Mouse (Mus musculus): Measurements from ENCODE around the gene Rnase13. TPM values are rescaled to one million over a fixed set of nuclear protein-coding genes. Genes with fewer than 3 reads are reported as not detected.

Gene Rnase13
- total RNA-seq, 2 experiments from 2014 or later: not detected

GRCm38 (mm10) chr14:51913960-51914762 lies 8.4 kb downstream of the Rnase13 start, which contains the start of gene Ndrg2:
TSS of gene Ndrg2 (minus strand) at chr14:51914158.
- intact Hi-C loops (cut with DNase I): no loop called here
- DNase-seq: peak; percentile 84 to 87

DNA sequence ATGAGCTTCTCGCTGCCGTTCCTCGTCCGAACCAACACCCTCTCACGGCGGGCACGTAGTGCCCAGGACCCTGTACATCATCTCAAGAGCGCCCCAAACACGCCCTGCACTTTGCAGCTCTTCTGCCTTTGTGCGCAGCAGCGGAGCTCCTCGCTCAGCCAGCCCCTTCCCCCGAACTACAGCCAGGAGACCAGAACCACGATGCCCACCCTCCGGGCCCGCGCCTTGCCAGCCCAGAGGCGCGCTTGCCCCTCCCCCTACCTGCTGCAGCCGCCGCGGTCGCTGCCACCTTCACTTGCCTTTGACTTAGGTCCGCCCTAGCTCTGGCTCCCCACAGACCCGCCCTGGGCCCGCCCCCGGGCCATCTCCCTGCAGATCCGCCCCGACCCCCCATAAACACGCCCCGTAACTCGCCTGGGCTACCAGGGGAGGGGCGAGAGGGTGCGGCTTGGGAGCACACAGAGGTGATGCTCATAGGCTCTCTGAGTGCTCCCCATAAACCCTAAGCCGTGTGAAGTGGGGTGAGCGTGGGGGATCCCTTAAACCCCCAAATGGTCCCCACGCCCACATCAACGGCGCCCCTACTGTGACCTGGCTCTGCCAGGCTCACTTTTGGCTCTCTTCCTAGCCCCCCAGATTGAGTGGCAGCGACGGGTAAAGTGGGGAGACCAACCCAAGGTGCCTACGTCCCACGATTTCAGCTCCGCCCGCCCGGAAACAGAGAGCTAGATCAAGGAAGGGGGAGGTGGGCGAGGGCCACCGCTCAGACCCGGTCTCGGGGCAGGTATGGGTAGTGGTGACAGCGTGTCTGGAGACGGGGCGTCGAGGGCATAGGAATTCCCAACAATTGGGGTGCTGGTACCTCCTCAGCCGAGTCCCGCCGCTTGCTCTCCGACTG lies 9.3 kb downstream of the Rnase13 start:
- intact Hi-C loops (cut with DNase I): no loop called here
- peak; percentile 82 to 88 for DNase-seq

- intact Hi-C loops (cut with DNase I): no loop called here
- peak; percentile 35 to 60 for DNase-seq
These were observed 10.0 kb downstream of the Rnase13 start for GRCm38 (mm10) chr14:51912391-51913061.

DNA sequence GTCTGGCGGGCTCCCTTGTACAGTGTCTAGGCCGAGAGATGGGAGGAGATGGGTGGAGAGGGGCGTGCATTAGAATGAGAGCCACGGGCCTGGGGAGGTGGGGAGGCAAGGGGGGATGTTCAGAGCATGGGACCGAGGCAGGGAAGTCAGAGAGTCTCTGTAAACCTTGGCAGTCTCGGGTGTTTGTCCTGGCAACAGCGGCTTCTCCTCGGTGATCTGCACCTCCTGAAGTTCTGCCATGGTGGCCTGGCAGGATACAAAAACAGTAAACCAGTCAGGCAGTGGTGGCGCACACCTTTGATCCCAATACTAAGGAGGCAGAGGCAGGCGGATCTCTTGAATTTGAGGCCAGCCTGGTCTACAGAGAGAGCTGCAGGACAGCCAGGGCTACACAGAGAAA lies 11.3 kb downstream of the Rnase13 start:
- no peak for DNase-seq
- intact Hi-C loops (cut with DNase I): no loop called here

DNA sequence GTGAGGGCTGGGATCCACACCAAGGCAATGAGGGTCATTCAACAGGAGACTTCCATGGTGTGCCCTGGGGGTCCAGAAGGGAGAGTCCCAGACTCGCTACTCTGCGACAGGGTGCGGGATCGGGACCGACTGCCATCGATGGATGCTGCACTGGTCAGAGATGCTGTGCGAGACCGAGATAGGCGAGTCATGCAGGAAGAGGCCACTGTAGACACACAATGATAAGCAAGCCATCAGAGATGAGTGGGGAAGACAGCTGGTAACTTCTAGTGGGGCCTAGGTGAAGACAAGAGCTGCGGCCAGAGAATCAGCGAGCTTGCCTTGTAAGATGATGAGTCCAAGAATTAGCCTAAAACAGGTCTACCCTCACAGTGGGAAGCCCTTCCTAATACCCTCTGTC lies 16.5 kb downstream of the Rnase13 start:
- intact Hi-C loops (cut with DNase I): loop anchor here (5.0 kb wide), 1 partner anchor 196 kb away; the partner anchor contains the start of gene Hnrnpc

GRCm38 (mm10) chr14:51904706-51905105 lies 17.9 kb downstream of the Rnase13 start:
- intact Hi-C loops (cut with DNase I): loop anchor here (5.0 kb wide), 2 partner anchors 78 to 198 kb away; partner anchors contain the start of genes Arhgef40 and Hnrnpc
- DNase-seq: no peak

More for the DNA sequence above, 16.5 kb downstream of the Rnase13 start:
- DNase-seq: no peak

- DNase-seq: no peak
- intact Hi-C loops (cut with DNase I): loop anchor here (1.0 to 5.0 kb wide), 3 partner anchors 27 to 105 kb away; partner anchors contain the start of gene Arhgef40
These were observed 18.8 kb downstream of the Rnase13 start for GRCm38 (mm10) chr14:51903782-51904181.

- peak; percentile 85 to 90 for DNase-seq
- intact Hi-C loops (cut with DNase I): loop anchor here (1.0 to 5.0 kb wide), 4 partner anchors 27 to 121 kb away; partner anchors contain the start of gene Arhgef40
These were observed 19.5 kb downstream of the Rnase13 start for GRCm38 (mm10) chr14:51902806-51903710.

DNA sequence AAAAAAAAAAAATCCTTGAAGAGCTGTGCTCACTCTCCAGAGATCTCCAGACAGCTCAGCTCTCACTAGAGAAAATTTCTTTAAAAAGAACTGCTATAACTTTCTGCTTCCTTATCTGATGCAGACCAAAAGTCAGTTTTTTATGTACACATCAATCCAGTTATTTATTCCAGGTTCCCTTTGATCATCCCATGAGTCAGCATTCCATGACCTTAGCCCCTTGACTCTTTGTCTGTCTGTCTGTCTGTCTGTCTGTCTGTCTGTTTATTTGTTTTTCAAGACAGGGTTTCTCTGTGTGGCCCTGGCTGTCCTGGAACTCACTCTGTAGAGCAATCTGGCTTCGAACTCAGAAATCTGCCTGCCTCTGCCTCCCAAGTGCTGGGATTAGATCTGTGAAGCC lies 23.2 kb downstream of the Rnase13 start:
- intact Hi-C loops (cut with DNase I): no loop called here

GRCm38 (mm10) chr14:51896539-51897170 lies 25.9 kb downstream of the Rnase13 start:
- intact Hi-C loops (cut with DNase I): no loop called here

More for the DNA sequence above, 23.2 kb downstream of the Rnase13 start:
- no peak for DNase-seq

GRCm38 (mm10) chr14:51896019-51896418 lies 26.6 kb downstream of the Rnase13 start:
- no peak for DNase-seq
- intact Hi-C loops (cut with DNase I): no loop called here

More at GRCm38 (mm10) chr14:51896539-51897170, 25.9 kb downstream of the Rnase13 start:
- no peak for DNase-seq

GRCm38 (mm10) chr14:51895071-51895470 lies 27.5 kb downstream of the Rnase13 start:
- intact Hi-C loops (cut with DNase I): no loop called here
- DNase-seq: no peak

DNA sequence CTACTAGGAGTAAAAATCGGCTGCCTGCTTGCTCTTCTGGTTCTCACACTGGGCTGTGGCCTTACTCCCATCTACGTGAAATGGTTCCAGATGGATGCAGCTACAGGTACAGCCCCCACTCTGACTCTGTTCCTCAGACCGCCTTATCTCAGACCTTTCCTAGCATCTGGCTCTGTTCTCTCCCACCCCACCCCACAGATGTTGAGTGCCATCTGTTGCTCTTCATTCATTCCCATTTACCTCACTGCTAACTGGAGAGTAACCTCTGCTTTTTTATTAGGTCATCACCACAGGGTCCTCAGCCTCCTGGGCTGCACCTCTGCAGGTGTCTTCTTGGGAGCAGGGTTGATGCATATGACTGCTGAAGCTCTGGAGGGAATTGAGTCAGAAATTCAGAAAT lies 28.8 kb downstream of the Rnase13 start:
- intact Hi-C loops (cut with DNase I): no loop called here
- no peak for DNase-seq

DNA sequence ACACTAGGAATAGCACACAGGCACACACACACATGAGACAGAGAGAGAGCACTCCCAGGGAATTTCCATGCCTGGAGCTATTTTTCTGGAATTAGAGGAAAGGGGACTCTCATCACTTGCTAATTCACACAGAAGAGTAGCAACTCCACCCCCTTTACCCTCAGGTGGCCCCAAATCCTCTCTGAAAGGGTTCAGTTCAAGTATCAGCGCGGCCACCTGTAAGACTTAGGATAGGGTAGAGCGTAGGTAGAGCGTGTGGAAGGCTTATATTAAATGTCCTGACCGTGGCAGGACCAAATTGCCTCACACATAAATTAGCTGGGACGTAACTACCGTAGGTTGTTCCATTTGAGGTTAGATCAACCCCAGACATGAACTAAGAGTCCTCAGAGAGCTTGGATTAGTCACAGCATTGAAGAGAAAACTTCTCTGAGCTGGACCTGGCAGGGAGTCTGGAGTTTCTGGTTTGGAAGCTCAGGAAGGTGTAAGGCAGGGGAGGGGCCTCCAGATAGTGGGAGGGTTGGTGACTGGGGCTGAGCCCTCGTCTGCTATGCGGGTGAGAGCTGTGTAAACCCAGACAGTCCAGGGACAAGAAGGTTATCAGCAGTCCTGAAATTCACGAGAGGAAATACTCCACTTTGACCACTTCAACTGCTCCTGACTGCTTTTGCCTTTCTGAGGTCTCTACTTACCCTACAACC lies 29.3 kb downstream of the Rnase13 start:
- no peak for DNase-seq
- intact Hi-C loops (cut with DNase I): no loop called here

GRCm38 (mm10) chr14:51892191-51892939 lies 30.2 kb downstream of the Rnase13 start, which contains the start of gene Slc39a2:
TSS of gene Slc39a2 (plus strand) at chr14:51892889.
- no peak for DNase-seq
- intact Hi-C loops (cut with DNase I): no loop called here

- intact Hi-C loops (cut with DNase I): loop anchor here (10.0 kb wide), 1 partner anchor 415 kb away; the partner anchor contains the start of gene Mettl3
- no peak for DNase-seq
These were observed 32.7 kb downstream of the Rnase13 start for GRCm38 (mm10) chr14:51889833-51890232.

DNA sequence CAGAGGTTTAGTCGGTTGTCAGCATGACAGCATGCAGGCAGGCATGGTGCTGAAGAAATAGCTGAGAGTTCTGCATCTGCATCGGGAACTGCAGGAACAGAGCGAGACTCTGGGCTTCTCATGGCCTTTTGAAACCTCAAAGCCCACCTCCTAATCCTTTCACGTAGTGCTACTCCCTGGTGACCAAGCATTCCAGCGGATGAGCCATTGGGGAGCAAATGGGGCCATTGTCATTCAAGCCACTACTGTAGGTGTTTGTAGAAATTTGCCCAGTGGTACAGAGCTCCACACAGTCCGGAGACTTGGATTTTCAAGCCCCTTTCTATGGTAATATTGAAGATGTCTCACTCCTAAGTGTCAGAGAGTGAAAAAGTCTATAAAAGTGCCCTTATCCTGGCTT lies 36.5 kb downstream of the Rnase13 start:
- DNase-seq: no peak
- intact Hi-C loops (cut with DNase I): loop anchor here (10.0 kb wide), 1 partner anchor 419 kb away; the partner anchor contains the start of gene Mettl3
